Mouse (Mus musculus): Measurements from ENCODE around the gene Ssxb1. TPM values are rescaled to one million over a fixed set of nuclear protein-coding genes. Genes with fewer than 3 reads are reported as not detected.
"Not testable (repeated sequence)": the region's sequence is repeated elsewhere in the genome, so short reads cannot be mapped to it uniquely, and the experiment has no call there.

Gene Ssxb1
- polyA plus RNA-seq (2015; fragmentation: Nextera tagmentation; extraction: Ambion mirVana), result not detected in 2 replicates

GRCm38 (mm10) chrX:8413005-8413404, at the start of gene Ssxb1:
TSS of gene Ssxb1 (plus strand) at chrX:8413305.
- H3K27ac ChIP-seq (ENCODE audit: low read length); H3K9me3 ChIP-seq (replicated peaks; ENCODE audit: control insufficient read depth, low read length); H3K4me2 ChIP-seq (ENCODE audit: low read depth, low read length); H3K4me1 ChIP-seq (ENCODE audit: control insufficient read depth, insufficient read depth, low read length); H3K9ac ChIP-seq (ENCODE audit: low read length); H3K36me3 ChIP-seq (ENCODE audit: control insufficient read depth, insufficient read depth, low read length); H3K4me3 ChIP-seq (replicated peaks; ENCODE audit: low read length); H3K27me3 ChIP-seq (ENCODE audit: control insufficient read depth, insufficient read depth, low read length); ATAC-seq (ENCODE audit: insufficient read depth, low FRiP score): not testable (repeated sequence)
- 19% methylated on average over 1 of the region's 1 CpGs for WGBS

- not testable (repeated sequence) for H3K27me3 ChIP-seq (ENCODE audit: control insufficient read depth, insufficient read depth, low read length); ATAC-seq (ENCODE audit: insufficient read depth, low FRiP score); H3K9ac ChIP-seq (ENCODE audit: low read length); H3K36me3 ChIP-seq (ENCODE audit: control insufficient read depth, insufficient read depth, low read length); H3K4me2 ChIP-seq (ENCODE audit: low read depth, low read length); H3K9me3 ChIP-seq (replicated peaks; ENCODE audit: control insufficient read depth, low read length); H3K4me3 ChIP-seq (replicated peaks; ENCODE audit: low read length); H3K4me1 ChIP-seq (ENCODE audit: control insufficient read depth, insufficient read depth, low read length); H3K27ac ChIP-seq (ENCODE audit: low read length)
- WGBS, result 27% methylated on average over 1 of the region's 1 CpGs
Measured at GRCm38 (mm10) chrX:8366678-8367077, 46.4 kb upstream of the Ssxb1 start, which contains the start of gene Ssxb9. TSS of gene Ssxb9 (plus strand) at chrX:8366978.

- H3K4me1 ChIP-seq (ENCODE audit: control insufficient read depth, insufficient read depth, low read length); H3K9ac ChIP-seq (ENCODE audit: low read length); H3K4me2 ChIP-seq (ENCODE audit: low read depth, low read length); H3K9me3 ChIP-seq (replicated peaks; ENCODE audit: control insufficient read depth, low read length); ATAC-seq (ENCODE audit: insufficient read depth, low FRiP score); H3K27ac ChIP-seq (ENCODE audit: low read length); H3K27me3 ChIP-seq (ENCODE audit: control insufficient read depth, insufficient read depth, low read length); H3K4me3 ChIP-seq (replicated peaks; ENCODE audit: low read length); H3K36me3 ChIP-seq (ENCODE audit: control insufficient read depth, insufficient read depth, low read length): not testable (repeated sequence)
- 68% methylated on average over 2 of the region's 2 CpGs for WGBS
Measured at GRCm38 (mm10) chrX:8461626-8462025, 48.5 kb downstream of the Ssxb1 start, which contains the start of gene Ssxb2. TSS of gene Ssxb2 (minus strand) at chrX:8461726.

Other genes with a start within 250 kb of the Ssxb1 start
- gene Tbc1d25, start 237.1 kb upstream of the Ssxb1 start, polyA plus RNA-seq (2015; fragmentation: Nextera tagmentation; extraction: Ambion mirVana), result 10.9 and 11.6 TPM in 2 replicates
- gene Ebp, start 219.8 kb upstream of the Ssxb1 start, polyA plus RNA-seq (2015; fragmentation: Nextera tagmentation; extraction: Ambion mirVana), result 53.3 and 67.0 TPM in 2 replicates
- gene Porcn, start 206.8 kb upstream of the Ssxb1 start, polyA plus RNA-seq (2015; fragmentation: Nextera tagmentation; extraction: Ambion mirVana), result 13.8 and 15.9 TPM in 2 replicates
- gene Ftsj1, start 160.9 kb upstream of the Ssxb1 start, polyA plus RNA-seq (2015; fragmentation: Nextera tagmentation; extraction: Ambion mirVana), result 35.1 and 39.1 TPM in 2 replicates
- 26.0 and 31.3 TPM in 2 replicates for gene Slc38a5, start 142.2 kb upstream of the Ssxb1 start, polyA plus RNA-seq (2015; fragmentation: Nextera tagmentation; extraction: Ambion mirVana)
- not detected in 2 replicates for gene Ssxb10, start 85.9 kb upstream of the Ssxb1 start, polyA plus RNA-seq (2015; fragmentation: Nextera tagmentation; extraction: Ambion mirVana)
- gene Ssxb9, start 46.3 kb upstream of the Ssxb1 start, polyA plus RNA-seq (2015; fragmentation: Nextera tagmentation; extraction: Ambion mirVana), result not detected in 2 replicates
- not detected in 2 replicates for gene Ssxb2, start 48.4 kb downstream of the Ssxb1 start, polyA plus RNA-seq (2015; fragmentation: Nextera tagmentation; extraction: Ambion mirVana)
- gene Gm14459, start 111.6 kb downstream of the Ssxb1 start, polyA plus RNA-seq (2015; fragmentation: Nextera tagmentation; extraction: Ambion mirVana), result not detected in 2 replicates
- not detected in 2 replicates for gene Ssxb6, start 134.9 kb downstream of the Ssxb1 start, polyA plus RNA-seq (2015; fragmentation: Nextera tagmentation; extraction: Ambion mirVana)
- not detected in 2 replicates for gene Ssxb3, start 178.5 kb downstream of the Ssxb1 start, polyA plus RNA-seq (2015; fragmentation: Nextera tagmentation; extraction: Ambion mirVana)